In genomic region chr12:16185976-16186515, GRCm38 (mm10) we compare ENCODE assay signal across 10 mouse cellular contexts.
DNase-seq lines count a peak whose midpoint lies in the region; ATAC-seq lines count a peak whose summit lies in the region.
"Had no signal": no experiment of that assay in that cellular context is flagged by ENCODE, and none has a peak within 500 bp of the region (broad histone marks: within the 10 kb centered on the region; RNA-seq: fewer than 3 reads in every experiment).

No protein-coding gene starts in this region.

- no peaks in the 10 kb centered on the region; the same call in 1 of the 2 replicates for H3K27me3 ChIP-seq in lung, embryonic 15.5 days
- no peaks in the 10 kb centered on the region for H3K27me3 ChIP-seq in heart, embryonic 15.5 days
- no peaks in the 10 kb centered on the region for H3K27me3 ChIP-seq in midbrain, embryonic 12.5 days
- H3K27me3 ChIP-seq: Patski had no signal

- H3K36me3 ChIP-seq in lung, embryonic 15.5 days: no peaks in the 10 kb centered on the region
- H3K36me3 ChIP-seq in heart, embryonic 15.5 days: no peaks in the 10 kb centered on the region
- no peaks in the 10 kb centered on the region for H3K36me3 ChIP-seq in midbrain, embryonic 12.5 days

- 51% methylated on average over 12 of the region's 12 CpGs for WGBS in lung, embryonic 15.5 days
- 46% methylated on average over 12 of the region's 12 CpGs for WGBS in heart, embryonic 15.5 days
- WGBS in midbrain, embryonic 12.5 days: 50% methylated on average over 12 of the region's 12 CpGs

- peaks cover 9% of the 10 kb centered on the region; the same call in 1 of the 2 replicates for H3K4me1 ChIP-seq in lung, embryonic 15.5 days
- H3K4me1 ChIP-seq in heart, embryonic 15.5 days (replicated peaks): peaks cover 30% of the 10 kb centered on the region
- peaks cover 3% of the 10 kb centered on the region; the same call in 1 of the 2 replicates for H3K4me1 ChIP-seq in midbrain, embryonic 12.5 days

- H3K4me2 ChIP-seq in lung, embryonic 15.5 days: peak overlapping the region; percentile 39
- H3K4me2 ChIP-seq in heart, embryonic 15.5 days: peak overlapping the region; percentile 54
- 0 out of 2 replicates have a peak overlapping the region, but pooled peaks have one; percentile 14 for H3K4me2 ChIP-seq in midbrain, embryonic 12.5 days (replicated peaks)

- no peak overlapping the region for H3K9ac ChIP-seq in lung, embryonic 15.5 days
- no peak overlapping the region for H3K9ac ChIP-seq in heart, embryonic 15.5 days
- H3K9ac ChIP-seq in midbrain, embryonic 12.5 days (replicated peaks): no peak overlapping the region

- no peak for ATAC-seq in lung, embryonic 15.5 days (ENCODE audit: borderline replicate concordance, extremely low read depth, low FRiP score, low TSS enrichment)
- no peak for ATAC-seq in heart, embryonic 15.5 days (replicated peaks; ENCODE audit: insufficient number of reproducible peaks, insufficient read depth, low FRiP score, low read depth)
- ATAC-seq in midbrain, embryonic 12.5 days (ENCODE audit: low FRiP score, low read depth): no peak
- ATAC-seq: Patski had no signal

- peak; percentile 12 for DNase-seq in embryo, embryonic 10.5 days (ENCODE audit: low spot score)
- DNase-seq in embryo, embryonic 9.5 days (ENCODE audit: extremely low spot score): no peak
- DNase-seq in lung, postnatal 14 days: no peak
- DNase-seq in urinary bladder, postnatal 10 days (ENCODE audit: low spot score): no peak
- DNase-seq in cerebellum, postnatal 4 days (ENCODE audit: low spot score in 2 of 2): no peak
- DNase-seq: right cerebral cortex, adult 18-20 months had no signal

- H3K4me3 ChIP-seq in lung, embryonic 15.5 days: 0 out of 2 replicates have a peak overlapping the region, but pooled peaks have one; percentile 3
- peak overlapping the region; percentile 17 for H3K4me3 ChIP-seq in heart, embryonic 15.5 days
- no peak overlapping the region for H3K4me3 ChIP-seq in midbrain, embryonic 12.5 days

- no peaks in the 10 kb centered on the region for H3K9me3 ChIP-seq in lung, embryonic 15.5 days
- no peaks in the 10 kb centered on the region for H3K9me3 ChIP-seq in heart, embryonic 15.5 days (replicated peaks)
- no peaks in the 10 kb centered on the region for H3K9me3 ChIP-seq in midbrain, embryonic 12.5 days

- no peak overlapping the region for H3K27ac ChIP-seq in lung, embryonic 15.5 days
- H3K27ac ChIP-seq in heart, embryonic 15.5 days: peak overlapping the region; percentile 61
- H3K27ac ChIP-seq in midbrain, embryonic 12.5 days (replicated peaks): no peak overlapping the region
